22 mouse cellular contexts compared by ENCODE assay signal in genomic region chr1:30701116-30701515, GRCm38 (mm10).
DNase-seq lines count a peak whose midpoint lies in the region; ATAC-seq and TF ChIP-seq lines count a peak whose summit lies in the region.
"Had no signal": no experiment of that assay in that cellular context is flagged by ENCODE, and none has a peak within 500 bp of the region (broad histone marks: within the 10 kb centered on the region; RNA-seq: fewer than 3 reads in every experiment).

No protein-coding gene starts in this region.

- no peaks in the 10 kb centered on the region for H3K27me3 ChIP-seq in forebrain, embryonic 14.5 days (replicated peaks; ENCODE audit: control insufficient read depth, insufficient read depth, low read length)
- H3K27me3 ChIP-seq in forebrain, embryonic 11.5 days (ENCODE audit: control insufficient read depth, insufficient read depth, low read length) = no peaks in the 10 kb centered on the region
- no peaks in the 10 kb centered on the region for H3K27me3 ChIP-seq in forebrain, postnatal 0 days (ENCODE audit: insufficient read depth, low read length)
- H3K27me3 ChIP-seq: heart, embryonic 15.5 days; hindbrain, embryonic 13.5 days; kidney, embryonic 15.5 days; limb, embryonic 12.5 days; neural tube, embryonic 13.5 days had no signal

- no peaks in the 10 kb centered on the region for H3K9me3 ChIP-seq in forebrain, embryonic 14.5 days (replicated peaks; ENCODE audit: control insufficient read depth, low read length)
- H3K9me3 ChIP-seq in forebrain, embryonic 11.5 days (ENCODE audit: control insufficient read depth, low read length) = no peaks in the 10 kb centered on the region
- no peaks in the 10 kb centered on the region for H3K9me3 ChIP-seq in forebrain, postnatal 0 days (ENCODE audit: low read length)
- H3K9me3 ChIP-seq: heart, embryonic 15.5 days; hindbrain, embryonic 13.5 days; kidney, embryonic 15.5 days; limb, embryonic 12.5 days; midbrain, embryonic 10.5 days; neural tube, embryonic 13.5 days had no signal

- peak; percentile 70; the same call in 1 of the 2 replicates for ATAC-seq in forebrain, embryonic 14.5 days
- no peak for ATAC-seq in forebrain, embryonic 11.5 days (replicated peaks; ENCODE audit: low FRiP score)
- peak; percentile 88 for ATAC-seq in forebrain, postnatal 0 days
- no peak for ATAC-seq in erythroid progenitor cell, adult 5-6 weeks (replicated peaks; ENCODE audit: low FRiP score, poor library complexity, severe bottlenecking)
- ATAC-seq: liver, postnatal 0 days had no signal

- WGBS in forebrain, embryonic 14.5 days = 56% methylated on average over 3 of the region's 3 CpGs
- WGBS in forebrain, embryonic 11.5 days = 83% methylated on average over 3 of the region's 3 CpGs
- WGBS in forebrain, postnatal 0 days = 44% methylated on average over 3 of the region's 3 CpGs

- H3K27ac ChIP-seq in forebrain, embryonic 14.5 days (ENCODE audit: low read depth, low read length) = no peak overlapping the region
- no peak overlapping the region for H3K27ac ChIP-seq in forebrain, embryonic 11.5 days (ENCODE audit: low read depth, low read length)
- H3K27ac ChIP-seq in forebrain, postnatal 0 days (ENCODE audit: low read depth, low read length) = peak overlapping the region; percentile 86
- H3K27ac ChIP-seq: gastrocnemius, adult 2 months; heart, embryonic 15.5 days; hindbrain, embryonic 13.5 days; kidney, embryonic 15.5 days; limb, embryonic 12.5 days; midbrain, embryonic 10.5 days; neural tube, embryonic 13.5 days had no signal

- intact Hi-C loops in left cerebral cortex, postnatal 4 days (cut with DNase I) = no loop called here

- no peak for TF ChIP-seq CTCF in forebrain, postnatal 0 days (IDR thresholded peaks at IDR 0.05; ENCODE audit: low read depth)

- no peaks in the 10 kb centered on the region for H3K4me1 ChIP-seq in forebrain, embryonic 14.5 days (ENCODE audit: control insufficient read depth, insufficient read depth, low read length)
- no peaks in the 10 kb centered on the region for H3K4me1 ChIP-seq in forebrain, embryonic 11.5 days (replicated peaks; ENCODE audit: control insufficient read depth, insufficient read depth, low read length)
- no peaks in the 10 kb centered on the region; the same call in 1 of the 2 replicates for H3K4me1 ChIP-seq in forebrain, postnatal 0 days (ENCODE audit: insufficient read depth)
- H3K4me1 ChIP-seq: heart, embryonic 15.5 days; hindbrain, embryonic 13.5 days; kidney, embryonic 15.5 days; limb, embryonic 12.5 days; midbrain, embryonic 10.5 days; neural tube, embryonic 13.5 days had no signal

- peak; percentile 63 for DNase-seq in forebrain, embryonic 14.5 days (ENCODE audit: low spot score)
- DNase-seq in forebrain, embryonic 11.5 days (ENCODE audit: low spot score) = no peak
- DNase-seq in left cerebral cortex, adult 11 months (ENCODE audit: low spot score) = peak; percentile 38
- no peak for DNase-seq in left cerebral cortex, postnatal 4 days
- DNase-seq in brain, adult 2 months (ENCODE audit: low read depth, low spot score) = peak; percentile 80
- DNase-seq in forebrain, postnatal 0 days = peak; percentile 77
- no peak for DNase-seq in gastrocnemius, postnatal 25 days
- DNase-seq: adrenal gland, postnatal 25 days; gastrocnemius, adult 2 months; heart, postnatal 36 days; kidney, adult 11 months; liver, postnatal 0 days; thymus, postnatal 36 days had no signal

- no peak overlapping the region for H3K4me2 ChIP-seq in forebrain, embryonic 14.5 days (ENCODE audit: low read length)
- no peak overlapping the region for H3K4me2 ChIP-seq in forebrain, embryonic 11.5 days (ENCODE audit: low read depth, low read length, severe bottlenecking)
- no peak overlapping the region for H3K4me2 ChIP-seq in forebrain, postnatal 0 days (ENCODE audit: low read depth)
- H3K4me2 ChIP-seq: heart, embryonic 15.5 days; hindbrain, embryonic 13.5 days; kidney, embryonic 15.5 days; limb, embryonic 12.5 days; liver, embryonic 11.5 days; neural tube, embryonic 13.5 days had no signal

- no peaks in the 10 kb centered on the region for H3K36me3 ChIP-seq in forebrain, embryonic 14.5 days (ENCODE audit: control insufficient read depth, insufficient read depth, low read length)
- H3K36me3 ChIP-seq in forebrain, embryonic 11.5 days (ENCODE audit: control insufficient read depth, insufficient read depth, low read length) = no peaks in the 10 kb centered on the region
- no peaks in the 10 kb centered on the region for H3K36me3 ChIP-seq in forebrain, postnatal 0 days (ENCODE audit: insufficient read depth)
- H3K36me3 ChIP-seq: heart, embryonic 15.5 days; hindbrain, embryonic 13.5 days; kidney, embryonic 15.5 days; limb, embryonic 12.5 days; midbrain, embryonic 10.5 days; neural tube, embryonic 13.5 days had no signal

- no peak overlapping the region for H3K9ac ChIP-seq in forebrain, embryonic 14.5 days (ENCODE audit: low read length)
- no peak overlapping the region for H3K9ac ChIP-seq in forebrain, embryonic 11.5 days (ENCODE audit: low read length)
- 0 out of 2 replicates have a peak overlapping the region, but pooled peaks have one; percentile 18 for H3K9ac ChIP-seq in forebrain, postnatal 0 days
- H3K9ac ChIP-seq: heart, embryonic 15.5 days; hindbrain, embryonic 13.5 days; kidney, embryonic 15.5 days; limb, embryonic 12.5 days; liver, postnatal 0 days; neural tube, embryonic 13.5 days had no signal

- H3K4me3 ChIP-seq in forebrain, embryonic 14.5 days (ENCODE audit: low read depth, low read length) = no peak overlapping the region
- H3K4me3 ChIP-seq in forebrain, embryonic 11.5 days (ENCODE audit: low read depth, low read length) = no peak overlapping the region
- no peak overlapping the region for H3K4me3 ChIP-seq in forebrain, postnatal 0 days (ENCODE audit: low read depth, low read length)
- H3K4me3 ChIP-seq: gastrocnemius, adult 2 months; heart, embryonic 15.5 days; hindbrain, embryonic 13.5 days; kidney, embryonic 15.5 days; limb, embryonic 12.5 days; midbrain, embryonic 10.5 days; myocyte; neural tube, embryonic 13.5 days had no signal

Comparison
In these comparisons a context has a peak if more than half of its experiments do, and no peak if none do; other contexts are left out.
1. ATAC-seq: peak in forebrain, embryonic 14.5 days (single experiment) and forebrain, postnatal 0 days (single experiment); none in forebrain, embryonic 11.5 days (single experiment) and erythroid progenitor cell, adult 5-6 weeks (single experiment).
2. DNase-seq: peak in forebrain, embryonic 14.5 days (single experiment), left cerebral cortex, adult 11 months (single experiment), brain, adult 2 months (single experiment) and forebrain, postnatal 0 days (single experiment); none in forebrain, embryonic 11.5 days (single experiment), left cerebral cortex, postnatal 4 days (single experiment) and gastrocnemius, postnatal 25 days (single experiment).